Mouse (Mus musculus): Measurements from ENCODE around the gene Gpr137b.
"Not testable (repeated sequence)": the region's sequence is repeated elsewhere in the genome, so short reads cannot be mapped to it uniquely, and the experiment has no call there.

DNA sequence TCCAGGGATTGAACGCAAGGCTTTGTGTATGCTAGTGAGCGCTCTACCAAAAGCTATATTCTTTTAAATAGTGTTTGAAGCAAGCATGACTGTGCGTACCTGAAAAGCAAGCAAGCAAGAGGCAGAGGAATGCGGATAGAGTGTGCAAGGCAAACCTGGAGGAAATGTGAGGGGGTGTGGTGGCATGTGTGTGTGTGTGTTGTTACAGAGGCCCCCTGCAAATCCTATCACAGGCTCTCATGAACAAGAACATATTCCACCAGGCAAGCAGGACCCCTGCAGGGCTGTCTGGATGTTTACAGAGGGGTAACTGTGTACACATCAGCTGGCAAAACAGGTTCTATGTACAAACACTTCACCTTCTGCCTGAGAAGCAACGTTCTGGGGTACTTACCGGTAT lies 19.8 kb downstream of the Gpr137b start:
- TF ChIP-seq ZNF384 (IDR thresholded peaks at IDR 0.05; ENCODE audit: low read depth, low read length); MAFK (IDR thresholded peaks at IDR 0.05; ENCODE audit: insufficient read depth, low read depth, low read length); ZC3H11A (IDR thresholded peaks at IDR 0.05; ENCODE audit: borderline replicate concordance, low read depth, low read length): not testable (repeated sequence)

Measured in ES-E14 (cell line).